Mouse (Mus musculus): ENCODE data around the gene Mrpl58. TPM values are rescaled to one million over a fixed set of nuclear protein-coding genes. Genes with fewer than 3 reads are reported as not detected.

The Mrpl58 gene
- total RNA-seq, 2 experiments from 2014 or later = 79.2 to 99.2 TPM

- TF ChIP-seq CTCF (IDR thresholded peaks at IDR 0.05) = no peak
- Histone ChIP-seq H3K27ac (no peak overlapping the region), H3K4me3 (no peak overlapping the region)
- no peak for DNase-seq
- intact Hi-C loops (cut with DNase I) = no loop called here
Measured at GRCm38 (mm10) chr11:115455619-115456018, 52.1 kb downstream of the Mrpl58 start.

- Histone ChIP-seq H3K4me3 (no peak overlapping the region), H3K27ac (no peak overlapping the region)
- DNase-seq = no peak
- TF ChIP-seq CTCF (IDR thresholded peaks at IDR 0.05) = no peak
- intact Hi-C loops (cut with DNase I) = no loop called here
Measured at GRCm38 (mm10) chr11:115456182-115456581, 52.6 kb downstream of the Mrpl58 start.

GRCm38 (mm10) chr11:115457405-115457804 is 53.9 kb downstream of the Mrpl58 start:
- TF ChIP-seq CTCF (IDR thresholded peaks at IDR 0.05) = no peak
- H3K27ac ChIP-seq = no peak overlapping the region
- intact Hi-C loops (cut with DNase I) = no loop called here
- DNase-seq = no peak
- H3K4me3 ChIP-seq = no peak overlapping the region

- peak; percentile 25; the same call in 1 of the 2 replicates for TF ChIP-seq CTCF (IDR thresholded peaks at IDR 0.05)
- DNase-seq = no peak
- no peak overlapping the region for H3K27ac ChIP-seq
- H3K4me3 ChIP-seq = no peak overlapping the region
- intact Hi-C loops (cut with DNase I) = no loop called here
Measured at GRCm38 (mm10) chr11:115460976-115461375, 57.4 kb downstream of the Mrpl58 start.

- intact Hi-C loops (cut with DNase I) = no loop called here
- DNase-seq = no peak
- TF ChIP-seq CTCF (IDR thresholded peaks at IDR 0.05) = no peak
- no peak overlapping the region for H3K27ac ChIP-seq
- H3K4me3 ChIP-seq = no peak overlapping the region
Measured at GRCm38 (mm10) chr11:115461846-115462242, 58.3 kb downstream of the Mrpl58 start.

Small RNA genes lying within 50 kb of the gene (microRNA-seq; reads per million reads assigned to microRNA genes)
- not detected for gene Mir3968

Other genes with a start within 250 kb of the Mrpl58 start
- 1 to 10 TPM; 1.8 to 2.6 TPM for gene Slc9a3r1, start 240.4 kb upstream of the Mrpl58 start, total RNA-seq (2021)
- 1 to 10 TPM; 7.3 to 7.4 TPM for gene Tmem104, start 216.3 kb upstream of the Mrpl58 start, total RNA-seq (2021)
- 10 to 100 TPM; 12.7 to 16.3 TPM for gene Nat9, start 215.9 kb upstream of the Mrpl58 start, total RNA-seq (2021)
- under 1 TPM in 1 of 2 experiments, not detected in 1; 0.06 TPM for gene Grin2c, start 136.5 kb upstream of the Mrpl58 start, total RNA-seq (2021)
- 1 to 10 TPM; 2.9 to 4.4 TPM for gene Fdxr, start 126.7 kb upstream of the Mrpl58 start, total RNA-seq (2021)
- 1 to 10 TPM; 2.4 to 5.4 TPM for gene Fads6, start 106.1 kb upstream of the Mrpl58 start, total RNA-seq (2021)
- not detected for gene Otop2, start 96.6 kb upstream of the Mrpl58 start, total RNA-seq (2021)
- gene Ush1g, start 81.7 kb upstream of the Mrpl58 start, total RNA-seq (2021) = under 1 TPM; 0.61 to 0.81 TPM
- gene Otop3, start 69.0 kb upstream of the Mrpl58 start, total RNA-seq (2021) = not detected
- 1 to 10 TPM; 1.0 to 1.2 TPM for gene Hid1, start 36.0 kb upstream of the Mrpl58 start, total RNA-seq (2021)
- gene Cdr2l, start 21.8 kb upstream of the Mrpl58 start, total RNA-seq (2021) = 1 to 10 TPM; 1.5 to 2.0 TPM
- gene Atp5h, start 16.2 kb downstream of the Mrpl58 start, total RNA-seq (2021) = 100 to 1,000 TPM; 680 to 956 TPM
- gene Kctd2, start 16.4 kb downstream of the Mrpl58 start, total RNA-seq (2021) = 10 to 100 TPM; 14.8 to 22.3 TPM
- gene Trim80, start 36.8 kb downstream of the Mrpl58 start, total RNA-seq (2021) = not detected
- not detected for gene Slc16a5, start 58.7 kb downstream of the Mrpl58 start, total RNA-seq (2021)
- gene Armc7, start 71.9 kb downstream of the Mrpl58 start, total RNA-seq (2021) = under 1 TPM; 0.95 to 0.99 TPM
- gene Nt5c, start 88.1 kb downstream of the Mrpl58 start, total RNA-seq (2021) = 1 to 10 TPM; 5.8 to 7.7 TPM
- 10 to 100 TPM; 38.4 to 40.9 TPM for gene Jpt1, start 110.6 kb downstream of the Mrpl58 start, total RNA-seq (2021)
- gene Sumo2, start 132.5 kb downstream of the Mrpl58 start, total RNA-seq (2021) = 100 to 1,000 TPM; 138 to 164 TPM
- gene Nup85, start 160.7 kb downstream of the Mrpl58 start, total RNA-seq (2021) = 10 to 100 TPM; 17.2 to 18.6 TPM
- gene Mrps7, start 200.2 kb downstream of the Mrpl58 start, total RNA-seq (2021) = 10 to 100 TPM; 66.8 to 88.5 TPM
- gene Gga3, start 200.3 kb downstream of the Mrpl58 start, total RNA-seq (2021) = 10 to 100 TPM; 18.8 to 20.7 TPM
- gene Mif4gd, start 209.2 kb downstream of the Mrpl58 start, total RNA-seq (2021) = 10 to 100 TPM; 46.0 to 55.0 TPM
- 10 to 100 TPM; 43.1 to 51.5 TPM for gene Slc25a19, start 224.5 kb downstream of the Mrpl58 start, total RNA-seq (2021)